Mouse (Mus musculus) gastrocnemius, postnatal 14 days (tissue): ENCODE measurements around the gene Itpk1. TPM values are rescaled to one million over a fixed set of nuclear protein-coding genes. Genes with fewer than 3 reads are reported as not detected.

Source experiments
- DNase-seq: peaks from one replicate; pipeline ENCODE4 v3.0.0; 2021; ENCODE audit warnings: mixed read lengths
- intact Hi-C: fragments of 180-260 bp; cut with DNase I; formaldehyde crosslinking; loops from one replicate; pipeline ENCODE4 v1.15.1; 2025; ENCODE audit warnings: low total_unique reads
- total RNA-seq, 2 experiments: library from RNA; stranded (reverse); gene quantifications; 2 replicates each; pipeline ENCODE4 v1.2.3; 2021

Itpk1 gene
- total RNA-seq, 2 experiments from 2014 or later = 6.4 to 8.4 TPM

- no peak for DNase-seq
- intact Hi-C loops = no loop called here
Observed at GRCm38 (mm10) chr12:102613411-102613810, 91.3 kb downstream of the Itpk1 start.

- DNase-seq = no peak
- intact Hi-C loops = no loop called here
Observed at GRCm38 (mm10) chr12:102612431-102612830, 92.3 kb downstream of the Itpk1 start.

GRCm38 (mm10) chr12:102610927-102611326, 93.8 kb downstream of the Itpk1 start:
- intact Hi-C loops = no loop called here
- DNase-seq = no peak

- intact Hi-C loops = no loop called here
- peak; percentile 33 for DNase-seq
Observed at GRCm38 (mm10) chr12:102607808-102608517, 96.8 kb downstream of the Itpk1 start.

DNA sequence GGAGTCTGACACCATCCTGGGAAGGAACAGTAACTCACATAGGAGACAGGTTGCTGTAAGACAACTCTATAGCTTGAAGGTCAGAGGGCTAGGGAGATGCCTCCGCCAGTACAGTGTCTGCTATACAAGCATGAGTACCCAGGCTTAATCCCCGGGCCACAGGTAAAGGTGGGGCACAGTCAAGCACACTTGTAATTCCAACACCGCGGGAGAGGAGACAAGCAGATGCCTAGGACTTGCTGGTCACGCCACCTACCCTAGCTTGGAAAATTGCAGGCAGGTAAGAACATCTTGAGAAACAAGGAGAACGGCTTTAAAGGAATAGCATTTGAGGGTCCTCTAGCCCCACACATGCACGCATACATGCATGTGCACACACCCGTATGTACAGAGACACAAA, 97.7 kb downstream of the Itpk1 start:
- intact Hi-C loops = no loop called here
- DNase-seq = no peak

DNA sequence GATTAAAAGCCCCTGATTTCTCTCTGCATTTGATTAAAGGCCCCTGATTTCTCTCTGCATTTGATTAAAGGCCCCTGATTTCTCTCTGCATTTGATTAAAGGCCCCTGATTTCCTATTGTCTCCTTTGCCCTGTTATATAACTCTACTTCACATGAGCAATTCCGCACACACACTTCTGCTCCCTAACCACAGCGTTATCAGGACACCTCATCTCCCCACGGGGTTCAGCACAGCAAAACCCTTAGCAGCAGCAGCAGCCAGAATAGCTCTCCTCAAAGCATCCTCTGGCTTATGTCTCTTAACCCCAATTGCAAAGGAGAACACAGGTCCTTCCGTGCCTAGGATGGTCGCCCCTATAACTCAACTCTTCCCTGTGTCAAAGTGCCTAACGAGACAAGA, 99.1 kb downstream of the Itpk1 start:
- no peak for DNase-seq
- intact Hi-C loops = no loop called here

GRCm38 (mm10) chr12:102602255-102603041, 102.3 kb downstream of the Itpk1 start:
- no peak for DNase-seq
- intact Hi-C loops = no loop called here

GRCm38 (mm10) chr12:102601847-102602246, 102.9 kb downstream of the Itpk1 start:
- intact Hi-C loops = no loop called here
- DNase-seq = no peak

GRCm38 (mm10) chr12:102600345-102600744, 104.4 kb downstream of the Itpk1 start:
- intact Hi-C loops = no loop called here
- no peak for DNase-seq

GRCm38 (mm10) chr12:102599801-102600200, 104.9 kb downstream of the Itpk1 start:
- DNase-seq = no peak
- intact Hi-C loops = no loop called here

GRCm38 (mm10) chr12:102598535-102598934, 106.2 kb downstream of the Itpk1 start:
- DNase-seq = no peak
- intact Hi-C loops = no loop called here

GRCm38 (mm10) chr12:102597466-102597865, 107.3 kb downstream of the Itpk1 start:
- DNase-seq = peak; percentile 69
- intact Hi-C loops = no loop called here

DNA sequence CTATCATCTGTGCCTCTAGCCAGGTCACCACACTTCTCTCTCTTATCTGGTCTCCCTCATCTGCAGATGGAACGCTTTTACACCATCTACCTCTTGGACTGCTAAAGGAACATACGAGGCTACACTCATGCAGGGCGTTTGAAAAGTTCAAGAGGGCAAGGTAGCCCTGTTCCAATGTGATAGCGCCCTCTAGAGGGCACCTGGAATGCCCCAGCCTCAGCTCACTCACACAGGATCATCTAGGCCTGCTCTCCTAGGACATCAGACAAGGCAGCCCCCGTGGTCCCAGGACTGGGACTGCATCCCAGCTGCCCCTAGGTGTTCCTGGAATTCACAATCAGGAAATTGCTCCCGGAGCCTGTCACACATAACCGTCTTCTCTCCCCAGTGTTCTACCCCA, 108.3 kb downstream of the Itpk1 start:
- intact Hi-C loops = no loop called here
- DNase-seq = no peak

DNA sequence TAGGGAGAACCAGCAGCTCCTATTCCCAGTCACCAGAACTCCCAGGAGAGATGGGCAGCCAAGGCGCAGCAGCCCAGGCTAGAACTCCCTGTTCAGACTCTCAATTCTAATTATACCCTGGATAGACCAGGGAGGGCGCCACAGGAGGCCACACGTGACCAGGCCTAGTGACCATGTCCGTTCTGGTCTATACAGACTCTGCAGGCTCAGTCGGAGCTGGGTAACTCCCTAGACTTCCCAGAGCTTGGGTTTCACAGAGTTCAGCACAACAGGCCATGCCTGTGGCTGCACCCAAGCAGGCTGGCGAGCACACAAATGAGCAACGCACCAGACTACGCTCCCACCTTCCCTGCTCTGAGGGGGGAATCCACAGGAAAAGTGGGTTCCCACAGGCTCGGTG, 110.1 kb downstream of the Itpk1 start:
- intact Hi-C loops = no loop called here
- no peak for DNase-seq

GRCm38 (mm10) chr12:102593699-102594098, 111.0 kb downstream of the Itpk1 start:
- intact Hi-C loops = no loop called here
- DNase-seq = no peak

DNA sequence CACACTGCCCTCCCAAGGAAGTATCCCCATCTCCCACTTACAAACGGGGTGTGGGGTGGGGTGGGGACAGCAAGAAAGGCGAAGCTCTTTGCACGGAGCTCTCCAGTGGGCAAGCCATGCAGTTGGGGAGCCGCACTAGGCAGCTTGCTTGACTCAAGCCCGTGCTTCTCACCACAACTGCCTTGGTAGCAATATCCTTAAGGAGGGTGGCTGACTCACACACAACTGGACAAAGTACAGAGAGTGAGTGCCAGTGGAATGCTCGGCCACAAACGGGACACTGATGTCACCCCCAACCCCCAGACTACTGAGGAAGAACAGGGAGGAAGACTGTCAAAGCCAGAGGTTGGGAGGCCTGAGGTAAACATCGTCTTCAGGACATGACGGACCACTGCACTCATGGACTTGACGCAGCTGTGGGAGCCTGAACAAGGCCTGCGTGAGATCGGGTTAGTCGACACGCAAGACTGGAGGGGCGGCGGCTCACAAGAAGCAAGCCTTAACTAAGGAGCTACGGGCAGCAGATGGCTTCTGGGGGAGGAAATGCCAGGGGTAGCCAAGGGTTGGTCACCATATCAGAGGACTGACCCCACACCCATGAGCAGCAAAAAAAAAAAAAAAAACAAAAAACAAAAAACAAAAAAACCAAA, 113.9 kb downstream of the Itpk1 start:
- intact Hi-C loops = no loop called here
- DNase-seq = no peak

DNA sequence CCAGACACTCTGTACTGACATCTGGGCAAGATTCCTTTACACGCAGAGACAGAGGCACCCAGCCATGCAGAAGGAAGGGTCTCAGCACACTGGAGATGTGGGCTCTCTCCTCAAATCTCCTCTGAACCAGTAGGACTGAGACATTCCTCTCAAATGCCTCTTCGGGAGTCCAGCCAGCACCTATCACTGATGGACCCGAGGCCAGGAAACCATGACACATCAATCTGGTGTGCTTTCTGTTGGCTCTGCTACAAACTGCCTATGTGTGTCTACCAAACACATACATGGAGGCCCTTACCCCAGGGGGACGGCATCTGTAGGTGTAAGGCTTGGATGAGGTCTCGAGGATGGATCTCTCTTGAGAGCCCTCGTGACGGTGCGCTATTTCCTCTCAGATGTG, 117.6 kb downstream of the Itpk1 start:
- intact Hi-C loops = no loop called here
- no peak for DNase-seq

DNA sequence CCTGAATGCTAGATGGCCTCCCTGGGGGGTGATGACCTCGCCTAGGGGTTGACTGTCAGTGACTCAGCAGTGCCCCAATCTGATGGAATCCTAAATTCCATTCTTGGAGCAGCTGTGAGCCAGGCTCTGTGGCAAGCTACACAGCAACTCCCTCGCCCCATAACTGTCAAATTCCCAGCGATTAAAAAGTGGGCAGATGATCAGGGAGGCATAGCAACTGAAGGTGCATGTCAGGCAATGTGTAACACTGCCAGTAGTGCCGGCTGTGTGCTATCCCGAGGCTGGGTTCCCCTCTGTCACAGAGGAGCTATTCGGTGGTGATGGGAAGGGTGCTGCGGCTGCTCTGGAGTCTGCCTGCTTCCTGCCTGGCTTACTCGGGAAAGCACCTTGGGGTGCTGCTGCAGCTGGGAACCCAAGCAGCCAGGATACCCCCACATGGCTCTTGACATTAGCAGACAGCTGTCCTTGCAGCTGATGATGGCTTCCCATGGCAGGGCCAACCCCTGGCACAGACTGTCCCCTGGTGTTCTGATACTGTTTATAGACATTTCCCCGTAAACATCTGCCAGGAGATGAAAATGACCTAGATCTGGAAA, 118.3 kb downstream of the Itpk1 start:
- intact Hi-C loops = no loop called here
- DNase-seq = peak; percentile 59

GRCm38 (mm10) chr12:102585390-102585789, 119.3 kb downstream of the Itpk1 start:
- DNase-seq = peak; percentile 51
- intact Hi-C loops = no loop called here

GRCm38 (mm10) chr12:102582441-102582840, 122.3 kb downstream of the Itpk1 start:
- intact Hi-C loops = loop anchor here (5.0 kb wide), 1 partner anchor 125 kb away; no protein-coding TSS in a partner anchor
- no peak for DNase-seq
